Mouse (Mus musculus) stomach, embryonic 16.5 days (tissue): ENCODE measurements around the gene Dpp8. TPM values are rescaled to one million over a fixed set of nuclear protein-coding genes. Genes with fewer than 3 reads are reported as not detected.
A peak's percentile ranks its signal among the peaks of the same experiment; 100 is the strongest.

ENCODE experiments used
- ATAC-seq: fragments of 200-750 bp; cut with Nextera tagmentation; 2 replicates; pipeline ENCODE4 v1.8.0; 2017; ENCODE audit warnings: moderate number of reproducible peaks, moderate TSS enrichment; ENCODE audit not compliant: insufficient read depth, low FRiP score
- H3K27ac ChIP-seq: fragments of 300-500 bp; sonication (generic); 2 replicates; pipeline ENCODE4 v1.5.1; 2014; ENCODE audit warnings: low read length
- H3K27me3 ChIP-seq: fragments of 300-500 bp; sonication (generic); 2 replicates; pipeline ENCODE4 v1.6.1; 2014; ENCODE audit warnings: low read length, control low read depth, mixed read lengths; ENCODE audit not compliant: control insufficient read depth, insufficient read depth
- H3K36me3 ChIP-seq: fragments of 300-500 bp; sonication (generic); 2 replicates; pipeline ENCODE4 v1.6.1; 2014; ENCODE audit warnings: low read length; ENCODE audit not compliant: control insufficient read depth, insufficient read depth
- H3K4me1 ChIP-seq: fragments of 300-500 bp; sonication (generic); 2 replicates; pipeline ENCODE4 v1.6.1; 2014; ENCODE audit warnings: low read length, control low read depth, mixed read lengths; ENCODE audit not compliant: control insufficient read depth, insufficient read depth
- H3K4me2 ChIP-seq: fragments of 300-500 bp; sonication (generic); 2 replicates; pipeline ENCODE4 v1.6.1; 2014; ENCODE audit warnings: low read depth, low read length, mixed read lengths
- H3K4me3 ChIP-seq: fragments of 300-500 bp; sonication (generic); replicated peaks from 2 replicates; pipeline ENCODE4 v1.5.1; 2014; ENCODE audit warnings: mild to moderate bottlenecking, low read length
- H3K9ac ChIP-seq: fragments of 300-500 bp; sonication (generic); 2 replicates; pipeline ENCODE4 v1.6.1; 2014; ENCODE audit warnings: low read length
- H3K9me3 ChIP-seq: fragments of 300-500 bp; sonication (generic); replicated peaks from 2 replicates; pipeline ENCODE4 v1.6.1; 2016; ENCODE audit warnings: low read length, control low read depth; ENCODE audit not compliant: control insufficient read depth
- WGBS: fragments of 180-500 bp; shearing (Covaris S2); extraction: QIAGEN DNeasy Blood & Tissue Kit; methylation state at CpG from one replicate; pipeline ENCODE4 v1.1.7; 2014; 5-methylcytosine and 5-hydroxymethylcytosine counted together
- polyA plus RNA-seq: library from polyadenylated mRNA; unstranded; fragments of >200 nt; fragmentation: Nextera tagmentation; extraction: Ambion mirVana; gene quantifications from 2 replicates; pipeline ENCODE4 v1.2.1, GENCODE M21; 2015

Gene Dpp8
- polyA plus RNA-seq, 1 experiment from 2014 or later: 37.5 TPM

DNA sequence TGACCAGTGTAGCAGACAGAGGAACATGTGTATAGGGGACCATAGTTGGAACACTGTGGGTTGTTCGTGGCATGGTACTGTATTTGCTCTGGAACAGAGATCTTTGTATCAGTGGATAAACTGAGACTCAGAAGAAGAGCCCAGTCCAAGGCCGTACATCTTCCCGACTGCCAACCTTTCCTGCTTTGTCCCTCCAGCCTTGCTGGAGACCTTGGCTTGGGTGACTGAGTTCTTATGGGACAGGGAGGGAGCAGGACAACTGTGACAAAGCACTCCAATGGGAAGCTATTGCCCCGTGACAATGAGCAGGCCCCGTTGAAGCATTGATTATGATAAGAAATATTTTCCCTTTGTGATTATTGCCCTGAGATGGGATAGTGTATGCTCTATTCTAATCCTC, 79.5 kb downstream of the Dpp8 start:
- no peaks in the 10 kb centered on the region for H3K9me3 ChIP-seq
- no peak for ATAC-seq
- H3K27me3 ChIP-seq: no peaks in the 10 kb centered on the region
- no peaks in the 10 kb centered on the region for H3K36me3 ChIP-seq
- no peak overlapping the region for H3K27ac ChIP-seq
- H3K9ac ChIP-seq: no peak overlapping the region
- no peak overlapping the region for H3K4me2 ChIP-seq
- 89% methylated on average over 5 of the region's 5 CpGs for WGBS
- no peak overlapping the region for H3K4me3 ChIP-seq
- peaks cover 24% of the 10 kb centered on the region for H3K4me1 ChIP-seq

DNA sequence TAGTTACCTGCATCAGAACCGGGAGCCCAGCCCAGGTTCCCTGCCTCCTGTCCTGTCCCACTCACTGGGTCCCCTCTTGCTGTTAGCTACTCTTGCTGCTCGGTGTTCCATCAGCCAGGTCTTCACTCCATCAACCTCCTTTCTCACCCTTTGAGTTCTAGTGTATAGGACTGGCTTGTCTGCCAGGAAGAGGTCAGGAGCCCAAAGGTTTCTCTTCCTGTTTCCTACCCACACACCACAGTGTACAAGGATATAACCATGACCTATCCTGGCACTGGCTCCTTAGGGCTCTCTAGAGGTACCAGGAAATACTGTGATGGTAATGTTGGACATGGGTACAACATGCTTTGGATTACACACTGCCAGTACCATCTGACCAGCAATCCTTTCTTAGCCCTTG, 81.5 kb downstream of the Dpp8 start:
- no peak overlapping the region for H3K27ac ChIP-seq
- H3K9ac ChIP-seq: no peak overlapping the region
- no peak for ATAC-seq
- no peaks in the 10 kb centered on the region for H3K27me3 ChIP-seq
- 0 out of 2 replicates have a peak, but pooled peaks cover 6% of the 10 kb centered on the region for H3K36me3 ChIP-seq
- no peak overlapping the region for H3K4me3 ChIP-seq
- H3K4me1 ChIP-seq: peaks cover 18% of the 10 kb centered on the region
- no peaks in the 10 kb centered on the region for H3K9me3 ChIP-seq
- 90% methylated on average over 2 of the region's 2 CpGs for WGBS
- H3K4me2 ChIP-seq: no peak overlapping the region

DNA sequence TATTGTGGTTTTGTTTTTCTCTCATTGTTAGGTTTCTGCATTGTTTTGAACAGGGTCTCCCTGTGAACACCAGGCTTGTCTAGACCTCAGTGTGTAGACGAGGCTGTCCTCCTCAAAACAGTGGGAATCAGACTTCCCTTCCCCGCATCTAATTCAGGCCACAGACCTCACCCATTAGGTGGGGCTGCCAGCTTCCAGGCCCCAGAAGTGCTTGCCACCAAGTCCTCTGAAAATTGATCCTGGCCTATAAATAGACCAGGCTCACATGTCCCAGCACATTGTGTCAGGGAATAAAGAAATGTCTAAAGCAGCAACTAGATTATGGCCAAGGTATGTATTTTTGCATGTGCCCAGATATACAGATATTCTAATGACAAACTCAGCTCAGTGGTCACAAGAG, 83.7 kb downstream of the Dpp8 start:
- no peaks in the 10 kb centered on the region for H3K9me3 ChIP-seq
- H3K4me1 ChIP-seq: peaks cover 5% of the 10 kb centered on the region; the same call in 1 of the 2 replicates
- H3K4me3 ChIP-seq: no peak overlapping the region
- 65% methylated on average over 2 of the region's 2 CpGs for WGBS
- ATAC-seq: no peak
- H3K4me2 ChIP-seq: no peak overlapping the region
- H3K27ac ChIP-seq: no peak overlapping the region
- H3K36me3 ChIP-seq: 0 out of 2 replicates have a peak, but pooled peaks cover 9% of the 10 kb centered on the region
- H3K9ac ChIP-seq: no peak overlapping the region
- H3K27me3 ChIP-seq: no peaks in the 10 kb centered on the region

DNA sequence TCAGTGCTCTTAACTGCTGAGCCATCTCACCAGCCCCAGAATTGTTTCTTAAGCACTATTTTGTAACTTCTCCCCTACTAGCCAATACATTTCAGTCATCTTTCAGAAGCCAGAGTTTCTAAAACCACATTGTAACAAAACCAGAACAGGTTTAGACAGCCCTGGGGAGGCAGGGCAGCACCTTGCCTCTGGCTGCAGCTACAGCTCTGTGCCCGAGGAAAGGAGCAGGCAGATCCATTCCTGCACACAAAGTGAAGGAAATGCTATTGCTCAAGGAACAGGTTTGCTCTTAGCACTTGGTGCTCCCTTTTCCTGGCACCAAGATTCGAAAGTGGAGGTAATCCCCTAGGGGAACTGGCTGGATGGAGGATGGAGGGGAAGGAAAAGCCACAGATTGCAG, 85.3 kb downstream of the Dpp8 start:
- no peak overlapping the region for H3K9ac ChIP-seq
- H3K27me3 ChIP-seq: no peaks in the 10 kb centered on the region
- H3K4me3 ChIP-seq: no peak overlapping the region
- WGBS: 64% methylated on average over 2 of the region's 2 CpGs
- 0 out of 2 replicates have a peak, but pooled peaks cover 9% of the 10 kb centered on the region for H3K36me3 ChIP-seq
- H3K9me3 ChIP-seq: no peaks in the 10 kb centered on the region
- H3K4me2 ChIP-seq: no peak overlapping the region
- peaks cover 5% of the 10 kb centered on the region; the same call in 1 of the 2 replicates for H3K4me1 ChIP-seq
- ATAC-seq: no peak
- no peak overlapping the region for H3K27ac ChIP-seq

DNA sequence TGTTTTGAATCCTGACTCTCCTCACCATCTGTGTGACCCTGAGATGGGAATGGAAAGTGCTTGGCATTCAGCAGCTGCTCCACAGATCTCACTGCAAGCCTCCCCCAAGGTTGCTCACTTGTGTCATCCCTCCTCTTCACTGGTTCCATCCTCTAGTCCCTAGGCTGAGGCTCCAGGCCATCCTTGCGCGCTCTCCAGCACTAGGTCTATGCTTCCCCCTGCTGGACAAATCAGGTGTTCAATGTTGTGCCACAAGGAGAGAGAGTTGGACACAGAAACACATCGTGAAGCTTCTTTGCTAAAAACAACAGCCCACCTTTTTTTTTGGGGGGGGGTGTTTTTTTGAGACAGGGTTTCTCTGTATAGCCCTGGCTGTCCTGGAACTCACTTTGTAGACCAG, 88.7 kb downstream of the Dpp8 start:
- Histone ChIP-seq H3K9me3 (no peaks in the 10 kb centered on the region), H3K4me3 (no peak overlapping the region), H3K36me3 (0 out of 2 replicates have a peak, but pooled peaks cover 12% of the 10 kb centered on the region), H3K27ac (no peak overlapping the region), H3K27me3 (no peaks in the 10 kb centered on the region), H3K4me1 (peaks cover 10% of the 10 kb centered on the region; the same call in 1 of the 2 replicates), H3K4me2 (no peak overlapping the region), H3K9ac (no peak overlapping the region)
- 15% methylated on average over 3 of the region's 3 CpGs for WGBS
- peak; percentile 51; the same call in 1 of the 2 replicates for ATAC-seq

- 32% methylated on average over 18 of the region's 18 CpGs for WGBS
- Histone ChIP-seq H3K27me3 (no peaks in the 10 kb centered on the region), H3K27ac (no peak overlapping the region), H3K4me1 (peaks cover 10% of the 10 kb centered on the region; the same call in 1 of the 2 replicates), H3K4me3 (no peak overlapping the region), H3K4me2 (no peak overlapping the region), H3K9ac (no peak overlapping the region), H3K9me3 (no peaks in the 10 kb centered on the region), H3K36me3 (0 out of 2 replicates have a peak, but pooled peaks cover 12% of the 10 kb centered on the region)
- ATAC-seq: no peak
These were observed 90.3 kb downstream of the Dpp8 start for GRCm38 (mm10) chr9:65122545-65122944.

GRCm38 (mm10) chr9:65123552-65124168, 91.4 kb downstream of the Dpp8 start:
- H3K9me3 ChIP-seq: no peaks in the 10 kb centered on the region
- H3K27me3 ChIP-seq: no peaks in the 10 kb centered on the region
- peaks cover 5% of the 10 kb centered on the region; the same call in 1 of the 2 replicates for H3K4me1 ChIP-seq
- H3K27ac ChIP-seq: no peak overlapping the region
- peak overlapping the region; percentile 57 for H3K4me2 ChIP-seq
- WGBS: 16% methylated on average over 48 of the region's 48 CpGs
- peak overlapping the region; percentile 61 for H3K9ac ChIP-seq
- H3K4me3 ChIP-seq: peak overlapping the region; percentile 32
- ATAC-seq: peak; percentile 33; the same call in 1 of the 2 replicates
- H3K36me3 ChIP-seq: 0 out of 2 replicates have a peak, but pooled peaks cover 7% of the 10 kb centered on the region

DNA sequence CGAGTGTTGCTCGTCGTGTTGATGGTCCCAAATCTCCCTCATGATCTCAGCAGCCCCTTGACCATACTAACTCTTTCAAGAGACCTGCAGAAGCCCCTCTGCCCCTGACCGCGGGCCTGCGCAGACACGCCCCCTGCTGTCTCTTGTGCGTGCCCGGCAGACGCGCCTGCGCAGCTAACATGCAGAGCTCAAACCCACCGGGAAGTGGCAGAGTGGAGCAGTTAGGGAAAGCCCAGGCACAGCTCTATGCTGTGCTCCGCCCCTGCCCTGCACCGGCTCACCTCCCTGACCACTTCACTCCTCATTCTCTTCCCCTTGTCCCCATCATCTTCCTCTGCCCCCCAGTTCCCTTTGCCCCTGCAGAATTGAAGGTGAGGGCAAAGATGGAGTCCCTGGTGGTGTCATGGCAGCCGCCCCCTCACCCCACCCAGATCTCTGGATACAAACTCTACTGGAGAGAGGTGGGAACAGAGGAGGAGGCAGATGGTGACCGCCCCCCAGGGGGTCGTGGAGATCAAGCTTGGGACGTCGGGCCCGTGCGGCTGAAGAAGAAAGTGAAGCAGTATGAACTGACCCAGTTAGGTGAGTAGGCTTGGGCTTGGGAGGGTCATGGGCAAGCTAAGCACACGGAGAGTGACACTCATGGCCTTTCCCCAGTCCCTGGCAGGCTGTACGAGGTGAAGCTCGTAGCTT, 96.1 kb downstream of the Dpp8 start:
- no peak overlapping the region for H3K27ac ChIP-seq
- peak overlapping the region; percentile 14 for H3K4me2 ChIP-seq
- WGBS: 27% methylated on average over 25 of the region's 25 CpGs
- peaks cover 4% of the 10 kb centered on the region; the same call in 1 of the 2 replicates for H3K4me1 ChIP-seq
- no peaks in the 10 kb centered on the region for H3K9me3 ChIP-seq
- no peak overlapping the region for H3K9ac ChIP-seq
- H3K36me3 ChIP-seq: peaks cover 8% of the 10 kb centered on the region; the same call in 1 of the 2 replicates
- H3K4me3 ChIP-seq: no peak overlapping the region
- no peak for ATAC-seq
- H3K27me3 ChIP-seq: no peaks in the 10 kb centered on the region

DNA sequence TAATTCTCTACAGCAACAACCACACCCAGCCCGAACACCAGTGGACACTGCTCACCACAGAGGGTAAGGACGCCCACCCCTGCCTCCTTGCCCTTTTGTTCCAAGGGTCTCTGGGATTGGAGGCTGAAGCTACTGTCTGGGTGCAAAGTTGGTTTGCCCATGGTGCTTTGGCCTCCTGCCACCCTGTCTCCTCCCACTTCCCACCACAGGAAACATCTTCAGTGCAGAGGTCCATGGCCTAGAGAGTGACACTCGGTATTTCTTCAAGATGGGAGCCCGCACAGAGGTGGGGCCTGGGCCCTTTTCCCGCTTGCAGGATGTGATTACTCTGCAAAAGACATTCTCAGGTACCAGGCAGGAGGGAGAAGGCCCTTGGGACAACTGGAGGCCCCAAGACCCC, 99.5 kb downstream of the Dpp8 start:
- H3K27me3 ChIP-seq: no peaks in the 10 kb centered on the region
- 85% methylated on average over 5 of the region's 5 CpGs for WGBS
- ATAC-seq: no peak
- no peak overlapping the region for H3K9ac ChIP-seq
- no peak overlapping the region for H3K4me2 ChIP-seq
- peaks cover 10% of the 10 kb centered on the region; the same call in 1 of the 2 replicates for H3K36me3 ChIP-seq
- H3K27ac ChIP-seq: no peak overlapping the region
- H3K4me1 ChIP-seq: no peaks in the 10 kb centered on the region
- no peaks in the 10 kb centered on the region for H3K9me3 ChIP-seq
- H3K4me3 ChIP-seq: no peak overlapping the region
